Mouse (Mus musculus): ENCODE results near the gene Stk16.

GRCm38 (mm10) chr1:75211141-75211708 lies 587 bp downstream of the Stk16 start:
- TF ChIP-seq IRF4 (IDR thresholded peaks at IDR 0.05; ENCODE audit: low read depth, low read length) (no peak), POLR2A (IDR thresholded peaks at IDR 0.05; ENCODE audit: low read depth, low read length) (no peak), RCOR1 (conservative IDR thresholded peaks at IDR 0.05; ENCODE audit: low read depth, low read length) (no peak), ZC3H11A (IDR thresholded peaks at IDR 0.05; ENCODE audit: low read depth, low read length) (no peak), CTCF (conservative IDR thresholded peaks at IDR 0.05 in 1 of 2, IDR thresholded peaks at IDR 0.05 in 1 of 2; ENCODE audit: low read depth in 2 of 2, low read length in 2 of 2) (no peak), UBTF (IDR thresholded peaks at IDR 0.05; ENCODE audit: low read depth, low read length) (no peak), ZKSCAN1 (IDR thresholded peaks at IDR 0.05; ENCODE audit: borderline replicate concordance, low read depth, low read length) (no peak), NELFE (IDR thresholded peaks at IDR 0.05; ENCODE audit: low read depth, low read length) (no peak), EP300 (IDR thresholded peaks at IDR 0.05; ENCODE audit: low read length) (no peak), MYC (IDR thresholded peaks at IDR 0.05; ENCODE audit: low read depth, low read length) (no peak), RAD21 (IDR thresholded peaks at IDR 0.05; ENCODE audit: low read depth, low read length) (no peak), ETS1 (conservative IDR thresholded peaks at IDR 0.05; ENCODE audit: low read depth, low read length) (no peak)
